Mouse (Mus musculus): ENCODE results near the gene Rpl36al. TPM values are rescaled to one million over a fixed set of nuclear protein-coding genes. Genes with fewer than 3 reads are reported as not detected.

Rpl36al gene
- polyA plus RNA-seq (2015; fragmentation: Nextera tagmentation; extraction: Ambion mirVana) = 349 and 436 TPM in 2 replicates

- Histone ChIP-seq H3K27me3 (no peaks in the 10 kb centered on the region), H3K9ac (peak within 1 kb of the TSS; percentile 90), H3K36me3 (replicated peaks) (peaks cover 40% of the 10 kb centered on the region), H3K4me1 (replicated peaks) (peaks cover 37% of the 10 kb centered on the region), H3K27ac (replicated peaks) (peak within 1 kb of the TSS; percentile 93), H3K4me2 (peak within 1 kb of the TSS; percentile 97), H3K9me3 (replicated peaks) (no peaks in the 10 kb centered on the region), H3K4me3 (replicated peaks) (peak within 1 kb of the TSS; percentile 90)
- WGBS (ENCODE audit: insufficient replicate concordance) = under 1% methylated on average over 84 of the region's 84 CpGs
- peak; percentile 97 for ATAC-seq (ENCODE audit: insufficient read depth)
Measured at GRCm38 (mm10) chr12:69183583-69184308, at the start of gene Rpl36al, which contains the start of gene Mgat2. TSS of gene Rpl36al (minus strand) at chr12:69184083. TSS of gene Mgat2 (plus strand) at chr12:69184157.

GRCm38 (mm10) chr12:69229251-69229650 lies 45.4 kb upstream of the Rpl36al start:
- WGBS (ENCODE audit: insufficient replicate concordance) = 56% methylated on average over 2 of the region's 2 CpGs
- no peaks in the 10 kb centered on the region for H3K9me3 ChIP-seq (replicated peaks)
- peaks cover 18% of the 10 kb centered on the region for H3K36me3 ChIP-seq (replicated peaks)
- H3K4me2 ChIP-seq = no peak overlapping the region
- H3K27ac ChIP-seq (replicated peaks) = no peak overlapping the region
- H3K27me3 ChIP-seq = no peaks in the 10 kb centered on the region
- no peak overlapping the region for H3K9ac ChIP-seq
- H3K4me3 ChIP-seq (replicated peaks) = no peak overlapping the region
- H3K4me1 ChIP-seq (replicated peaks) = peaks cover 31% of the 10 kb centered on the region
- ATAC-seq (ENCODE audit: insufficient read depth) = no peak

GRCm38 (mm10) chr12:69227776-69228466 lies 44.0 kb upstream of the Rpl36al start, which contains the start of gene Pole2:
TSS of gene Pole2 (minus strand) at chr12:69228195.
- peak; percentile 96 for ATAC-seq (ENCODE audit: insufficient read depth)
- Histone ChIP-seq H3K9me3 (replicated peaks) (no peaks in the 10 kb centered on the region), H3K4me2 (peak within 1 kb of the TSS; percentile 72), H3K4me1 (replicated peaks) (peaks cover 31% of the 10 kb centered on the region), H3K36me3 (replicated peaks) (peaks cover 31% of the 10 kb centered on the region), H3K27ac (replicated peaks) (peak within 1 kb of the TSS; percentile 76), H3K9ac (peak within 1 kb of the TSS; percentile 64), H3K4me3 (replicated peaks) (peak within 1 kb of the TSS; percentile 80), H3K27me3 (no peaks in the 10 kb centered on the region)
- under 1% methylated on average over 37 of the region's 37 CpGs for WGBS (ENCODE audit: insufficient replicate concordance)

- H3K4me1 ChIP-seq (replicated peaks) = peaks cover 3% of the 10 kb centered on the region; the same call in 1 of the 2 replicates
- no peaks in the 10 kb centered on the region for H3K9me3 ChIP-seq (replicated peaks)
- peaks cover 92% of the 10 kb centered on the region for H3K36me3 ChIP-seq (replicated peaks)
- no peak for ATAC-seq (ENCODE audit: insufficient read depth)
- H3K27me3 ChIP-seq = no peaks in the 10 kb centered on the region
- no peak overlapping the region for H3K9ac ChIP-seq
- WGBS (ENCODE audit: insufficient replicate concordance) = 83% methylated on average over 19 of the region's 19 CpGs
- H3K4me3 ChIP-seq (replicated peaks) = no peak overlapping the region
- no peak overlapping the region for H3K4me2 ChIP-seq
- no peak overlapping the region for H3K27ac ChIP-seq (replicated peaks)
Measured at GRCm38 (mm10) chr12:69220613-69221277, 36.9 kb upstream of the Rpl36al start.

GRCm38 (mm10) chr12:69216587-69216986 lies 32.7 kb upstream of the Rpl36al start:
- Histone ChIP-seq H3K27me3 (no peaks in the 10 kb centered on the region), H3K9me3 (replicated peaks) (no peaks in the 10 kb centered on the region), H3K27ac (replicated peaks) (no peak overlapping the region), H3K9ac (no peak overlapping the region), H3K4me3 (replicated peaks) (no peak overlapping the region), H3K4me2 (no peak overlapping the region), H3K4me1 (replicated peaks) (no peaks in the 10 kb centered on the region), H3K36me3 (replicated peaks) (peaks cover 97% of the 10 kb centered on the region)
- WGBS (ENCODE audit: insufficient replicate concordance) = 91% methylated on average over 7 of the region's 7 CpGs
- no peak for ATAC-seq (ENCODE audit: insufficient read depth)

- no peak overlapping the region for H3K4me3 ChIP-seq (replicated peaks)
- H3K9me3 ChIP-seq (replicated peaks) = no peaks in the 10 kb centered on the region
- WGBS (ENCODE audit: insufficient replicate concordance) = 88% methylated on average over 3 of the region's 3 CpGs
- H3K27me3 ChIP-seq = no peaks in the 10 kb centered on the region
- no peak overlapping the region for H3K27ac ChIP-seq (replicated peaks)
- peaks cover 97% of the 10 kb centered on the region for H3K36me3 ChIP-seq (replicated peaks)
- H3K4me1 ChIP-seq (replicated peaks) = no peaks in the 10 kb centered on the region
- no peak overlapping the region for H3K4me2 ChIP-seq
- no peak for ATAC-seq (ENCODE audit: insufficient read depth)
- H3K9ac ChIP-seq = no peak overlapping the region
Measured at GRCm38 (mm10) chr12:69215000-69215785, 31.3 kb upstream of the Rpl36al start.

GRCm38 (mm10) chr12:69214393-69214792 lies 30.5 kb upstream of the Rpl36al start:
- no peaks in the 10 kb centered on the region for H3K4me1 ChIP-seq (replicated peaks)
- no peaks in the 10 kb centered on the region for H3K9me3 ChIP-seq (replicated peaks)
- no peak overlapping the region for H3K9ac ChIP-seq
- H3K36me3 ChIP-seq (replicated peaks) = peaks cover 97% of the 10 kb centered on the region
- H3K4me2 ChIP-seq = no peak overlapping the region
- H3K4me3 ChIP-seq (replicated peaks) = no peak overlapping the region
- no peaks in the 10 kb centered on the region for H3K27me3 ChIP-seq
- no peak overlapping the region for H3K27ac ChIP-seq (replicated peaks)
- WGBS (ENCODE audit: insufficient replicate concordance) = 70% methylated on average over 7 of the region's 7 CpGs
- ATAC-seq (ENCODE audit: insufficient read depth) = no peak

GRCm38 (mm10) chr12:69213186-69213777 lies 29.4 kb upstream of the Rpl36al start:
- H3K4me2 ChIP-seq = no peak overlapping the region
- no peak overlapping the region for H3K9ac ChIP-seq
- WGBS (ENCODE audit: insufficient replicate concordance) = 84% methylated on average over 13 of the region's 13 CpGs
- no peaks in the 10 kb centered on the region for H3K9me3 ChIP-seq (replicated peaks)
- H3K36me3 ChIP-seq (replicated peaks) = peaks cover 95% of the 10 kb centered on the region
- no peaks in the 10 kb centered on the region for H3K4me1 ChIP-seq (replicated peaks)
- ATAC-seq (ENCODE audit: insufficient read depth) = no peak
- H3K27ac ChIP-seq (replicated peaks) = no peak overlapping the region
- H3K27me3 ChIP-seq = no peaks in the 10 kb centered on the region
- no peak overlapping the region for H3K4me3 ChIP-seq (replicated peaks)

- Histone ChIP-seq H3K9me3 (replicated peaks) (no peaks in the 10 kb centered on the region), H3K4me2 (no peak overlapping the region), H3K36me3 (replicated peaks) (peaks cover 94% of the 10 kb centered on the region), H3K9ac (no peak overlapping the region), H3K4me3 (replicated peaks) (no peak overlapping the region), H3K27ac (replicated peaks) (no peak overlapping the region), H3K4me1 (replicated peaks) (no peaks in the 10 kb centered on the region), H3K27me3 (no peaks in the 10 kb centered on the region)
- 73% methylated on average over 5 of the region's 5 CpGs for WGBS (ENCODE audit: insufficient replicate concordance)
- ATAC-seq (ENCODE audit: insufficient read depth) = no peak
Measured at GRCm38 (mm10) chr12:69211057-69211456, 27.2 kb upstream of the Rpl36al start.
